12 mouse cellular contexts compared by ENCODE assay signal in genomic region chr5:44476356-44476755, GRCm38 (mm10).
DNase-seq lines count a peak whose midpoint lies in the region; ATAC-seq and TF ChIP-seq lines count a peak whose summit lies in the region.
"Had no signal": no experiment of that assay in that cellular context is flagged by ENCODE, and none has a peak within 500 bp of the region (broad histone marks: within the 10 kb centered on the region; RNA-seq: fewer than 3 reads in every experiment).

No protein-coding gene starts in this region.

- H3K4me1 ChIP-seq in forebrain, embryonic 10.5 days: peaks cover 23% of the 10 kb centered on the region
- peaks cover 29% of the 10 kb centered on the region; the same call in 1 of the 2 replicates for H3K4me1 ChIP-seq in forebrain, embryonic 13.5 days
- H3K4me1 ChIP-seq in midbrain, embryonic 13.5 days (replicated peaks): peaks cover 9% of the 10 kb centered on the region
- H3K4me1 ChIP-seq: liver, embryonic 13.5 days had no signal

- H3K27me3 ChIP-seq in forebrain, embryonic 10.5 days (ENCODE audit: poor library complexity, severe bottlenecking): no peaks in the 10 kb centered on the region
- no peaks in the 10 kb centered on the region for H3K27me3 ChIP-seq in forebrain, embryonic 13.5 days
- no peaks in the 10 kb centered on the region for H3K27me3 ChIP-seq in midbrain, embryonic 13.5 days
- H3K27me3 ChIP-seq: liver, embryonic 13.5 days had no signal

- TF ChIP-seq CTCF in left cerebral cortex, adult 2 months (IDR thresholded peaks at IDR 0.05): peak; percentile 36

- no peak overlapping the region for H3K9ac ChIP-seq in forebrain, embryonic 13.5 days
- H3K9ac ChIP-seq in midbrain, embryonic 13.5 days (replicated peaks): no peak overlapping the region
- H3K9ac ChIP-seq: liver, embryonic 13.5 days had no signal

- no peak overlapping the region for H3K4me2 ChIP-seq in forebrain, embryonic 13.5 days
- H3K4me2 ChIP-seq in midbrain, embryonic 13.5 days (replicated peaks): no peak overlapping the region
- H3K4me2 ChIP-seq: liver, embryonic 13.5 days had no signal

- no peaks in the 10 kb centered on the region for H3K36me3 ChIP-seq in forebrain, embryonic 10.5 days (replicated peaks)
- H3K36me3 ChIP-seq in forebrain, embryonic 13.5 days (ENCODE audit: poor library complexity, severe bottlenecking): no peaks in the 10 kb centered on the region
- no peaks in the 10 kb centered on the region for H3K36me3 ChIP-seq in midbrain, embryonic 13.5 days
- H3K36me3 ChIP-seq: liver, embryonic 13.5 days had no signal

- no peaks in the 10 kb centered on the region for H3K9me3 ChIP-seq in forebrain, embryonic 10.5 days
- H3K9me3 ChIP-seq in forebrain, embryonic 13.5 days (replicated peaks): no peaks in the 10 kb centered on the region
- no peaks in the 10 kb centered on the region for H3K9me3 ChIP-seq in midbrain, embryonic 13.5 days
- H3K9me3 ChIP-seq: liver, embryonic 13.5 days had no signal

- H3K4me3 ChIP-seq in forebrain, embryonic 10.5 days: no peak overlapping the region
- H3K4me3 ChIP-seq in forebrain, embryonic 13.5 days: no peak overlapping the region
- H3K4me3 ChIP-seq in left cerebral cortex, adult 2 months: no peak overlapping the region
- H3K4me3 ChIP-seq in midbrain, embryonic 13.5 days (replicated peaks): no peak overlapping the region
- H3K4me3 ChIP-seq: liver, embryonic 13.5 days had no signal

- H3K27ac ChIP-seq in forebrain, embryonic 10.5 days: no peak overlapping the region
- no peak overlapping the region for H3K27ac ChIP-seq in forebrain, embryonic 13.5 days
- H3K27ac ChIP-seq in left cerebral cortex, adult 2 months: no peak overlapping the region
- no peak overlapping the region for H3K27ac ChIP-seq in midbrain, embryonic 13.5 days
- H3K27ac ChIP-seq: liver, embryonic 13.5 days had no signal

- no peak for ATAC-seq in forebrain, embryonic 13.5 days
- ATAC-seq in midbrain, embryonic 13.5 days: 0 out of 2 replicates have a peak, but pooled peaks have one; percentile 43
- ATAC-seq: intestine, embryonic 16.5 days had no signal

- DNase-seq in forebrain, embryonic 10.5 days (ENCODE audit: extremely low spot score, low spot score): peak; percentile 24
- DNase-seq in left cerebral cortex, adult 2 months (ENCODE audit: extremely low spot score in 1 of 2, low spot score in 2 of 2): no peak
- DNase-seq in left cerebral cortex, postnatal 10 days (ENCODE audit: extremely low spot score in 1 of 2, low spot score in 2 of 2): no peak
- DNase-seq in embryo, embryonic 10 days (ENCODE audit: low spot score): peak; percentile 73
- no peak for DNase-seq in urinary bladder, adult 18-20 months (ENCODE audit: low spot score in 2 of 2)
- no peak for DNase-seq in gastrocnemius, adult 18-20 months (ENCODE audit: low spot score)
- DNase-seq: cerebellum, postnatal 36 days; gastrocnemius, postnatal 36 days; liver, embryonic 13.5 days had no signal

- intact Hi-C loops in left cerebral cortex, adult 2 months (cut with DNase I): loop anchor here (5.0 to 10.0 kb wide), 2 partner anchors 172 to 926 kb away; no protein-coding TSS in a partner anchor
- intact Hi-C loops in left cerebral cortex, postnatal 10 days (cut with DNase I): loop anchor here (5.0 kb wide), 1 partner anchor 801 kb away; no protein-coding TSS in a partner anchor

- 35% methylated on average over 4 of the region's 4 CpGs for WGBS in forebrain, embryonic 10.5 days
- 24% methylated on average over 4 of the region's 4 CpGs for WGBS in forebrain, embryonic 13.5 days
- WGBS in midbrain, embryonic 13.5 days: 21% methylated on average over 4 of the region's 4 CpGs

Comparison
In these comparisons a context has a peak if more than half of its experiments do, and no peak if none do; other contexts are left out.
1. DNase-seq: peak in forebrain, embryonic 10.5 days (single experiment) and embryo, embryonic 10 days (single experiment); none in left cerebral cortex, adult 2 months (0 of 2), left cerebral cortex, postnatal 10 days (0 of 2), urinary bladder, adult 18-20 months (0 of 2) and gastrocnemius, adult 18-20 months (single experiment).